Mouse (Mus musculus) hindbrain, embryonic 10.5 days (tissue): Measurements from ENCODE around the gene Cdc7. TPM values are rescaled to one million over a fixed set of nuclear protein-coding genes. Genes with fewer than 3 reads are reported as not detected.

Experiments
- polyA plus RNA-seq: library from polyadenylated mRNA; unstranded; fragments of >200 nt; fragmentation: Nextera tagmentation; extraction: Ambion mirVana; gene quantifications from 2 replicates; pipeline ENCODE4 v1.2.1, GENCODE M21; 2016

Cdc7 gene
- polyA plus RNA-seq, 1 experiment from 2014 or later: 40.2 TPM

Other genes with a start within 250 kb of the Cdc7 start
- gene Hfm1, start 38.0 kb upstream of the Cdc7 start, polyA plus RNA-seq: 3.5 and 3.6 TPM in 2 replicates